Mouse (Mus musculus) intestine, embryonic 14.5 days (tissue): ENCODE measurements around the gene Gata1. TPM values are rescaled to one million over a fixed set of nuclear protein-coding genes. Genes with fewer than 3 reads are reported as not detected.

ENCODE experiments used
- ATAC-seq: fragments of 200-750 bp; cut with Nextera tagmentation; replicated peaks from 2 replicates; pipeline ENCODE4 v1.8.0; 2017; ENCODE audit warnings: low read depth, moderate number of reproducible peaks, moderate TSS enrichment, moderate library complexity; ENCODE audit not compliant: low FRiP score, low TSS enrichment
- DNase-seq: peaks from one replicate; pipeline ENCODE4 v3.0.0-alpha.2; 2018; ENCODE audit warnings: low spot score
- H3K27ac ChIP-seq: fragments of 300-500 bp; sonication (generic); 2 replicates; pipeline ENCODE4 v1.5.1; 2014; ENCODE audit warnings: low read depth, mild to moderate bottlenecking, control low read depth
- H3K27me3 ChIP-seq: fragments of 300-500 bp; sonication (generic); replicated peaks from 2 replicates; pipeline ENCODE4 v1.6.1; 2014; ENCODE audit warnings: low read length, control low read depth; ENCODE audit not compliant: control insufficient read depth, insufficient read depth
- H3K36me3 ChIP-seq: fragments of 300-500 bp; sonication (generic); 2 replicates; pipeline ENCODE4 v1.6.1; 2014; ENCODE audit warnings: low read length, control low read depth; ENCODE audit not compliant: control insufficient read depth, insufficient read depth
- H3K4me1 ChIP-seq: fragments of 300-500 bp; sonication (generic); replicated peaks from 2 replicates; pipeline ENCODE4 v1.6.1; 2014; ENCODE audit warnings: low read length, control low read depth, mixed read lengths; ENCODE audit not compliant: control insufficient read depth, insufficient read depth
- H3K4me2 ChIP-seq: fragments of 300-500 bp; sonication (generic); 2 replicates; pipeline ENCODE4 v1.6.1; 2014; ENCODE audit warnings: low read length
- H3K4me3 ChIP-seq: fragments of 300-500 bp; sonication (generic); 2 replicates; pipeline ENCODE4 v1.5.1; 2014; ENCODE audit warnings: low read depth, low read length, control low read depth, mixed read lengths
- H3K9ac ChIP-seq: fragments of 300-500 bp; sonication (generic); 2 replicates; pipeline ENCODE4 v1.6.1; 2014; ENCODE audit warnings: mild to moderate bottlenecking, low read length
- H3K9me3 ChIP-seq: fragments of 300-500 bp; sonication (generic); 2 replicates; pipeline ENCODE4 v1.6.1; 2016; ENCODE audit warnings: low read length, control low read depth; ENCODE audit not compliant: control insufficient read depth
- WGBS: fragments of 180-500 bp; shearing (Covaris S2); extraction: QIAGEN DNeasy Blood & Tissue Kit; methylation state at CpG from one replicate; pipeline ENCODE4 v1.1.7; 2014; 5-methylcytosine and 5-hydroxymethylcytosine counted together
- polyA plus RNA-seq: library from polyadenylated mRNA; unstranded; fragments of >200 nt; fragmentation: Nextera tagmentation; extraction: Ambion mirVana; gene quantifications from 2 replicates; pipeline ENCODE4 v1.2.1, GENCODE M21; 2014

Gene Gata1
- polyA plus RNA-seq, 1 experiment from 2014 or later = 0.80 TPM

- H3K4me1 ChIP-seq = no peaks in the 10 kb centered on the region
- no peak overlapping the region for H3K4me3 ChIP-seq
- no peak overlapping the region for H3K9ac ChIP-seq
- H3K36me3 ChIP-seq = no peaks in the 10 kb centered on the region
- DNase-seq (no peak), ATAC-seq (no peak)
- no peak overlapping the region for H3K27ac ChIP-seq
- no peaks in the 10 kb centered on the region for H3K9me3 ChIP-seq
- H3K27me3 ChIP-seq = no peaks in the 10 kb centered on the region
- no peak overlapping the region for H3K4me2 ChIP-seq
- 77% methylated on average over 3 of the region's 3 CpGs for WGBS
These were observed 9.0 kb downstream of the Gata1 start for GRCm38 (mm10) chrX:7968899-7969298.

- no peaks in the 10 kb centered on the region for H3K36me3 ChIP-seq
- no peaks in the 10 kb centered on the region for H3K27me3 ChIP-seq
- H3K4me2 ChIP-seq = no peak overlapping the region
- 72% methylated on average over 8 of the region's 8 CpGs for WGBS
- no peaks in the 10 kb centered on the region for H3K4me1 ChIP-seq
- H3K4me3 ChIP-seq = no peak overlapping the region
- no peak overlapping the region for H3K9ac ChIP-seq
- H3K9me3 ChIP-seq = no peaks in the 10 kb centered on the region
- ATAC-seq (no peak), DNase-seq (no peak)
- H3K27ac ChIP-seq = no peak overlapping the region
These were observed 9.6 kb downstream of the Gata1 start for GRCm38 (mm10) chrX:7968226-7968625.

- 87% methylated on average over 8 of the region's 9 CpGs for WGBS
- Histone ChIP-seq H3K36me3 (no peaks in the 10 kb centered on the region), H3K4me1 (no peaks in the 10 kb centered on the region), H3K4me2 (no peak overlapping the region), H3K27me3 (no peaks in the 10 kb centered on the region), H3K4me3 (no peak overlapping the region), H3K27ac (no peak overlapping the region), H3K9me3 (no peaks in the 10 kb centered on the region), H3K9ac (no peak overlapping the region)
- DNase-seq = no peak
- ATAC-seq = no peak
These were observed 10.2 kb downstream of the Gata1 start for GRCm38 (mm10) chrX:7967596-7968201.

GRCm38 (mm10) chrX:7966161-7966560 lies 11.7 kb downstream of the Gata1 start:
- Histone ChIP-seq H3K4me3 (no peak overlapping the region), H3K27me3 (no peaks in the 10 kb centered on the region), H3K27ac (no peak overlapping the region), H3K36me3 (no peaks in the 10 kb centered on the region), H3K9me3 (no peaks in the 10 kb centered on the region), H3K4me1 (no peaks in the 10 kb centered on the region), H3K4me2 (no peak overlapping the region), H3K9ac (no peak overlapping the region)
- DNase-seq = no peak
- no peak for ATAC-seq
- 68% methylated on average over 4 of the region's 4 CpGs for WGBS

GRCm38 (mm10) chrX:7963829-7964626 lies 13.8 kb downstream of the Gata1 start:
- Histone ChIP-seq H3K36me3 (no peaks in the 10 kb centered on the region), H3K4me2 (no peak overlapping the region), H3K9me3 (no peaks in the 10 kb centered on the region), H3K27ac (no peak overlapping the region), H3K9ac (no peak overlapping the region), H3K4me1 (no peaks in the 10 kb centered on the region), H3K27me3 (no peaks in the 10 kb centered on the region), H3K4me3 (no peak overlapping the region)
- DNase-seq (no peak), ATAC-seq (no peak)
- WGBS = 66% methylated on average over 7 of the region's 7 CpGs

GRCm38 (mm10) chrX:7958868-7959267 lies 19.0 kb downstream of the Gata1 start:
- H3K4me2 ChIP-seq = no peak overlapping the region
- WGBS = 87% methylated on average over 9 of the region's 9 CpGs
- no peak overlapping the region for H3K27ac ChIP-seq
- no peak overlapping the region for H3K9ac ChIP-seq
- no peak overlapping the region for H3K4me3 ChIP-seq
- DNase-seq (no peak), ATAC-seq (no peak)
- H3K36me3 ChIP-seq = no peaks in the 10 kb centered on the region
- H3K9me3 ChIP-seq = no peaks in the 10 kb centered on the region
- H3K4me1 ChIP-seq = no peaks in the 10 kb centered on the region
- no peaks in the 10 kb centered on the region for H3K27me3 ChIP-seq

- Histone ChIP-seq H3K36me3 (no peaks in the 10 kb centered on the region), H3K9me3 (no peaks in the 10 kb centered on the region), H3K9ac (no peak overlapping the region), H3K4me2 (no peak overlapping the region), H3K4me1 (no peaks in the 10 kb centered on the region), H3K27ac (no peak overlapping the region), H3K4me3 (no peak overlapping the region), H3K27me3 (no peaks in the 10 kb centered on the region)
- ATAC-seq (no peak), DNase-seq (no peak)
- WGBS = 94% methylated on average over 7 of the region's 7 CpGs
These were observed 27.8 kb downstream of the Gata1 start for GRCm38 (mm10) chrX:7950091-7950490.

- Histone ChIP-seq H3K9me3 (no peaks in the 10 kb centered on the region), H3K36me3 (0 out of 2 replicates have a peak, but pooled peaks cover 2% of the 10 kb centered on the region), H3K4me3 (peak overlapping the region; percentile 43), H3K27ac (peak overlapping the region; percentile 43; the same call in 1 of the 2 replicates), H3K4me2 (peak overlapping the region; percentile 52), H3K9ac (peak overlapping the region; percentile 37; the same call in 1 of the 2 replicates), H3K27me3 (no peaks in the 10 kb centered on the region), H3K4me1 (no peaks in the 10 kb centered on the region)
- 13% methylated on average over 38 of the region's 38 CpGs for WGBS
- DNase-seq = peak; percentile 88
- ATAC-seq = peak; percentile 99
These were observed 29.9 kb downstream of the Gata1 start for GRCm38 (mm10) chrX:7947900-7948492.
